Mouse (Mus musculus) cerebellum, postnatal 10 days (tissue): Measurements from ENCODE around the gene Pkd2.
"Not testable (repeated sequence)": the region's sequence is repeated elsewhere in the genome, so short reads cannot be mapped to it uniquely, and the experiment has no call there.

Source experiments
- DNase-seq, 2 experiments: peaks; one replicate each; pipeline ENCODE4 v3.0.0; 2021; ENCODE audit warnings: mixed read lengths in 2 of 2

Pkd2 gene

DNA sequence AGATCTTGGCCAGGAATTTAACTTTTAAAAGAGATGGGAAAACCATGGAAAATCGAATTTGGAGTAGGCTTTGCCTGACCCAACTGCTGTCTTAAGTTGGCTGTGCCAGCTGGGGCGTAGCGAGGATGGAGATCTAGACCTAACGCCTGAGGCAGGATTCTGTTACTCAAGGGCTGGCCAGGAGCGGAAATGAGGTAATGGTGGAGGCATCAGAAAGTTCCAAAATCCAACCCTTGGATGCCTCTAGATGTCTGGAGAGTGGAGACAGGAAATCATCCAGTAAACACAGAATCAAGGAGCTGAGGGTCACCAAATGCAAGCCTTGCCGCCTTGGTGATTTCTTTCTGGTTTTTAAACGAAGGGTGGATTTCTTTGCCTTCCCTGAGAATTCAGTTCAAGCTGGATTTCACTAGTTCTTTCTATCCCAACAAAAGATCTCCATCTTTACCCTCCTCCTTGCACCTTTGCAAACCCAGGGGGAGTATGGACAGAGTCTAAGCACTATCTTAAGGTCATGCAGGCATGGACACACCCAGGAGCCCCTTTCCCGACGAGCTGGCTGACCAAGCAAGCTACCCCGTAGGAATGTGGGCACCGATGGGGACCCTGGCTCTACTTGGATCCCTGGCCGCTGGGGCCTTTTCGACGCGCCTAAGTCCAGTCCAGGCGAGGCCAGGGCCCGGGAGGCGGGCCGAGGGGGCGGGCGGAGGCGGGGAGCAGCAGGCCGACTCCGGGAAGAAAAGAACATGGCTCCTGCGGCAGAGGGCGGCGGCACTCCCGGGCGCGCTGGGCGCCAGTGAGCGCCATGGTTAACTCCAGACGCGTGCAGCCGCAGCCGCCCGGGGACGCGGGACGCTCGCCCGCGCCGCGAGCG lies at the start of gene Pkd2:
Gene Pkd2 (plus strand): TSS at position 619 of the 874 bp plus-strand sequence.
- peak; percentile 86 to 90 for DNase-seq

DNA sequence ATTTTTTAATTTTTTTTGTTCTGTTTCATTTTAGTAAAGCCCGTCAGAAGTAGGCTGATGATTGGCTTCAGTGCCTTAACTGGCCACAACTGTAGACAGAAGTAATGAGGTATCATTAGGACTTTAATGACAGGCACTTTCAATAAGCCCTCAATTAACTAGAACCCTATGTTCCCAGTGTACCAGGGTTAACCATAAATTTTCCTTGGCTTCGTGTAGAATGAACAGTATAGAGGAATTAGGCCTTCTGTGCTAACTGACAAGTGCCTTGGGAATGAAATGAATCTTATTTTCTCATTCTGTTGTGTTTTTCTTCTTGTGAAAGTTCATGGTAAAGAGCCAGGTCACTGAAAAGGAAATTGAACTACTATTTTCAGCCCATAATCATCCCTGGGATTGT lies 43.3 kb upstream of the Pkd2 start:
- DNase-seq = no peak

DNA sequence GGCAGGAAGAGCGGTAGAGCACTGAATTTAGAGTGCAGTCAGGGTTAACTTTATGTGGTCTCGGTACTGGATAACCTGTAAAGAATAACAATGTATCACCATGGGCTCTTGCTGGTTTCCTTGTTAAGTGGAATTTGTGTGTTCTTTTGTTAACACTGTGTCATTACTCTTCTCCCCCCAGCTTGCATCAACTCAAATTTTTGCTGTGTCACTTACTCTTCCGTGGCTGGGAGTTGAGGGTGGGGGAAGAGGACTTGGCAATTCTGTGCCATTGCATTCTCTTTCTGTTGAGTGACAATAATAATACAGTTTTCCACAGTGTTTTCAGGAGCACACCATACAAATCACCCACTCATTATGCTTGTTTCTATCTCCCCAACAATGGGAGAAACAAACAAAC lies 42.2 kb upstream of the Pkd2 start:
- DNase-seq = no peak

DNA sequence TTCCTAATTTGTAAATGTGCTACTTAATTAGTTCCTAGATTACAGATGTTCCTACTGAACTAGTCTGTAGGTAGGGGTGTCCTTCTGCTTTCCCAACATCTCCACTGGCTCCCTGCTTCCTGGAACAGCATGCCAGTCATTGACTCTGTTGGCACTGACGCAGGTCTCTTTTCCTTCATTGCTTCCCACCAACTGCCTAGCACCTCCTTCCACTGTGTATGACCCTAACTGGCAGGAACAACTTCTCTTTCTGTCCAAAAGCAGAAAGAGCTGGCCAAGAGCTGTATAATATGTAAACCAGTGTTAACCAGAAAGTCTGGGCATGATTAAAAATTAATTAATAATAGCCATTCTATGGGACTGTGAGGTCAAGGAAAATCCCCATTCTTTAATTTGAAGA lies 41.5 kb upstream of the Pkd2 start:
- no peak for DNase-seq

DNA sequence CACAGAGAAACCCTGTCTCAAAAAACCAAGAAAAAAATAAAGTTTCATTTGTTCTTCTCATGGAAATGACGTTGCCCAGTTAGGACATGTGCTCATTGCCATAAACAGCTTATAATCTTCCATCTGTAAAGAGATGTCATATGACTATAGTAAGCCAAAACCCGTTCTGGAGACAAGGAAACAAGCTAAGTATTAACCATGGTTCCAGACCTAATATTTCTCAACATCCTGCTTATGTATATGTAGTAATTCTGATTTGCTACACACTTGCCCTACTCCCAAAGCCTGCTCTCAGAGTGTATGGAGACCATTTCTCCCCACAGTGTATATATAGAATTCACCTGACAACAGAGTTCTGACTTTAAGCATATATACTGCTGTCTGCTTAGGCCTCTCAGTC lies 37.2 kb upstream of the Pkd2 start:
- no peak for DNase-seq

DNA sequence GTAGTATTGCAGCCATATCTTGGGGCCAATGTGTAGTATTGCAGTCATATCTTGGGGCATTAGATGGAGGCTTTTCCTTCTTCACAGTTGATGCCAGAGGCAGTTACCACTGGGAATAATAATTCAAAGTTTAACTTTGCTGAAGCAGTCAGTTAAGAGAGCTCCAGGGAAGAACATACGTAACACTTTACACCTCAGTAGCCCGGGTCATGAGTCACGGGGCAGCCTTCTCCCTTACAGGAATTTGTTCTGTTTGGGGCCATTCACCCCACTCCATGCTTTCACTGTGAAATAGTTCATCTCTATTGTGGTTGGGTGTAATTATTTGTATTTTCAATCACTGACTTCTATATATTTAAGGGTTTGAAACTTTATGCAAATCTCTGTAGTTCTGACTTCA lies 35.4 kb upstream of the Pkd2 start:
- DNase-seq = no peak

DNA sequence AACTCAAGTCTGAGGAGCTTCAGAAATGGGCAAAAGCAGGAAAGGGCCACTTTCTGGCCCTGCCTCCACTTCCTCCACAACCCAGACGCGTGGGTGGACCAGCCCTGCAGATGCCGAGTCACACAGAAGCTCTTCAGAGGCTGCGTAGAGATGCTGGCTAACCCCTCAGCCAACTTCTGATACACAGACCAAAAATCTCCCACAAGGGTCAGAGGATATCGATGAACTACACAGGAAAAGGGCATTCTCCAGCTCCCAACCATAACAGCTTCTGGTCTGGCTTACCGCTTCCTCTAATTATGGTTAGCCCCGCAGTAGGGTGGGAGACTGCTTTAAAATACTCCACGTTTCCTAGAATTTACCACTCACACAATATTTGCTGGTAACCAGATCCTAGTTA lies 33.3 kb upstream of the Pkd2 start:
- no peak for DNase-seq

DNA sequence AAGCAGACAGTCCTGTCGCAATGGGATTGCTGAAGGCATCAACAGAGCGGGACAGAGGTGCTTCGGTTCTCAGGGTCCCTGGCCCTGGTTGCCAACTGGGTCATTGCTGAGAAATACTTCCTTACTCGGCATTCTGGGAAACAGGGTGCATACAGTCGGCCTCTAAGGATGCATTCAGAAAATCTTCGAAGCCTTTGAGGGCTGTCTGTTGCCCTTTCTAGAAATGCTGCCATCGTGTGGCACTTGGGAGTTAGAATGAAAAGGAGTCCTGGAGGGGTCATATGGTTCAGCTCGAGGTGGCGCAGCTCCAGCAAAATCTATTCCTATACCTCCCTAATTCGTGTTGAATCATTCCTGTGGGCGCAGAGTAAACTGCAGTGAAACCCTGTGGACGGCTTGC lies 26.4 kb upstream of the Pkd2 start:
- peak; percentile 50 to 53 for DNase-seq

DNA sequence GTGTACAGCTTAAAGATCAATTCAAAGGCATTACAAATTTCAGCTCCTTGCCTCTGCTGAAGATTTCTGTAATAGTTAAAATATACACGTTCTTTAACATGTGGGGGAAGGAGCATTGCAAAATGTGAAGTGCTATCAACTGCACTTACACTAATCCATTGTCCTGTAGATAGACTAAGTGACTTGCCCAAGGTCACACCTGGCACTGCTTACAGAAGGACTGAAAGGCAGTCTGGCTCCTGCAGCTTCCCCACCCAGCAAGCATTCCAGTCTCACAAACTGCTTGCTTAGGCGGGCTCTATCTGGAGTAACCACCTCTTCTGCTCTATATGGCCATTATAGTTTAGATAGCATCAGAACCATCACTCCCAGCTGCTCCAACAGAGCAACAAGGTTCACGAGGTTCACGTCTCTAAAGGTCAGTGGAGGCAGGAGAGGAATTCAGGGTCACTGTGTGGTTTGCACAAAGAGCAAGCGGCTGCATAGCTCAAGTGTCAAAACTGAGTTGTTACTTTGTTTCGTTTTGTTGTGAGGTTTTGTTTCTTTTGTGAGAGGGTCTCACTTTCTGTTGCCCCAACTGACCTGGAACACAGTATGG lies 25.2 kb upstream of the Pkd2 start:
- DNase-seq = no peak

DNA sequence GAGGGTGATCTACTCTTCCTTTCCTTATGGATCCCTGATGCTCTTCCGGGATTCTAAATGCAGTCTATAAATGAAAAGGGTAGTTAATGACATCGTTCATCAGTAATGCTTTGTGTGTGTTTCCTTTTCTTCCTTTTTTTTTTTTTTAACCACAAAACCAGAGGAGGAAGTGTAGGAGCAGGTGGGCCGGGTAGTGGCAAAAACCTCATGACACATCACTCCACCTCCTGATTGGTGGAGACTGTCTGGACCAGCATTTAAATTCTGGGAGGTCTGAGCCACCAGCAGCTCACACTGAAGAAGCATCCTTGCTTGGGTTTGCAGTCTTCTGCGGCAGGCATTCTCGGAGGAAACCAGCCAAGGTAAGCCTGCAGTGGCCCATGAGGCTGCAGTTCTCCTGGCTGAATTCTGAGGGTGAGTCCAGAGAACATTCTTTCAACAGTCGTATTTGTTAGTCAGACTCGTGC lies 24.4 kb upstream of the Pkd2 start, which contains the start of gene Spp1:
Gene Spp1 (plus strand): TSS at position 284 of the 467 bp plus-strand sequence.
- no peak for DNase-seq

DNA sequence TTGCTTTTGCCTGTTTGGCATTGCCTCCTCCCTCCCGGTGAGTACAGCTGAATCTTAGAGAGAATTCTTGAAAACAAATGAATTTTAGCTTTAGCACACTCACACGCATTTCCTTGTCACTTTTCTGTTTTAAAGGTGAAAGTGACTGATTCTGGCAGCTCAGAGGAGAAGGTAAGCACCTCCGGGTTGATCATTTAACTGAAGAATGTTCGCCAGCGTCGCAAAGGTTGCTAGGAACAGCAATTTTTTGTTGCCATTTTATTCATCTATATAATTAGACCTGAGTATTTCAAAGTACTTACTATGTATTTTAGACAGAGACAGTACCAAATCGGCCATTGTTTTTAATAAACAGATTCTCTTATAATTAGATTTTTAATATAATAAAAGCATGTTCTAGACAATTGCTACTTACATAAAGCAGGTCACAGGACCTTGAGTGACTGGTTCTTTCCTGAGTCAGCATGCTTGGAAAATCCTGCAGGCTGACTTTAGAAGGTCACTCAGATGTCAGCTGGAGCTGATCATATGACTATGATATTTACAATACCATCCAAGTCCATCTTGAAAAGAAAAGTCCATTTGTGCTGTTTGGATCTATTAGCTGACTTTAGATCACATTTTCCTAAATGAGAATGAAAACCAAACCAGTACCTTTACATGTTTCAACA lies 22.7 kb upstream of the Pkd2 start:
- DNase-seq = no peak

DNA sequence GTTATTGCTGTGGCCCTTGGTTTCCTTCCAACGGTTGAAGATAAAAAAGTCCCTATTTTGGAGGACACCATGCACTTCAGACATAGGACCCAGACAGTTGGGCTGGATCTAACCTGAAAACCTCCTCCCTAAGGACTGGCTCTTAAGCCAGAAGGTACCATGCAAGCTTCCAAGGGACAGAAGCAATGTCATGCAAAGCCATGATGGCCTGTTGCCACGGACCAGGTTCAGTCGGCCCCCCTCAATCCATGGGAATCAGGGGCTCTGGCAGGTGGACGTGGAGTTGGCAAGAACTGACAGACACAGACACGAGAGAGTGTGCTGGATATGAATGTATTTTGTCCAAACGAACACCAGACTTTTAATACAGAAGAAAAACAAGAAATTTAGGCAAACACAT lies 16.9 kb upstream of the Pkd2 start:
- DNase-seq = peak in 1 of 2 experiments; percentile 22

DNA sequence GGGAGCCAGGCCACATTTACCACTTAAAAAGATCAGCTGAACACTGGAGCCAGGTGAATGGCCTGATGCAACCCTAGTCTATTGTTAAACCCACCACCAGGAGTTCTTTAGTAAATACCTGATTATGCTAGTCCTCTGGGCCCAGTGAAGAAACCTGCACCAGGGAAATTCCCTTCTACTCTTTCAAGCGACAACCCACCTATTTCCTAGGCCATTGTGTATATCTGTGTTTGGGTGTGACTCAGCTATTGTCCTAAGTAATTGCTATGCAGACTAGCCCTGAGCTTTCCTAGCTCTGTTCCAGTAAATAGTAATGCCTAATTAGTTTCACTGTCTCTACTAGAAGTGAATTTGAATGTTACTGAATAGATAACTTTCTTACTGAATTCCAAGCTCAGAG lies 16.4 kb upstream of the Pkd2 start:
- DNase-seq = no peak

DNA sequence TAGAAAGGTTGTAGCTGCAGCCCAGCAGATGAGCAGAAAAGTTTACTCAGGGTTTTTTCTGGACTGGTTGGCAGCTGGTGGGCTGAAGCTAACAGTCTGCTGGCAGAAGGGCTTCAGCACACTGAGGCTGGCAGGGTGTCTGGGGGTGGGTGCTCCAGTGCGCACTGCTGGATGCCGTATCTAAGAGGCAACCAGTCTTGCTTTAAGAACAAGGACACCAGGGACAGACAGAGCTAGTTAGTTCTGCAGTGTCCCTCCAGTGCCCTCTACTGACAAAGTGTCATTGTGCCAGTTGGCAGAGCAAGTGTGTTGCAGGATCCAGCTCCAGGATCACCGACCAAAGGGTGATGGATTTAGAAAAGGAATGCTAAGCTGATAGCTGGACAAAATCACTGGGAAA lies 13.1 kb upstream of the Pkd2 start:
- DNase-seq = peak; percentile 83 to 85

DNA sequence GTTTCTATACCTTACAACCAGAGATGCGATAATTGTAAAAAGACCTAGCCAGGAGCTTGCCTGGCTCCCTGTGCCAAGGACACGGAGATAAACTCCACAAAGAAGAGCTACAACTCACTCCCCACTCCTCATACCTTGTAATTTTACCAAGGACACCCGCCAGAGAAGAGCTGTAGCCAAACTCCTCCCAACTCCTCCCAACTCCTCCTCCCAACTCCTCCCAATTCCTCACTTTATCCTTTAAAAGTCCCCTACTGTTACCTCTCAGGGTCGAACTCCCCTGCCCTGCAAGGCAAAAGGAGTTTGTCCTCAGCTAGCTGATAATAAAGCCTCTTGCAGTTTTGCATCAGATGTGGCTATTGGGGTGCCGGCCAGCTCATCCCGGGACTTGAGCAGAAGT lies 10.9 kb upstream of the Pkd2 start:
- DNase-seq = not testable (repeated sequence)

DNA sequence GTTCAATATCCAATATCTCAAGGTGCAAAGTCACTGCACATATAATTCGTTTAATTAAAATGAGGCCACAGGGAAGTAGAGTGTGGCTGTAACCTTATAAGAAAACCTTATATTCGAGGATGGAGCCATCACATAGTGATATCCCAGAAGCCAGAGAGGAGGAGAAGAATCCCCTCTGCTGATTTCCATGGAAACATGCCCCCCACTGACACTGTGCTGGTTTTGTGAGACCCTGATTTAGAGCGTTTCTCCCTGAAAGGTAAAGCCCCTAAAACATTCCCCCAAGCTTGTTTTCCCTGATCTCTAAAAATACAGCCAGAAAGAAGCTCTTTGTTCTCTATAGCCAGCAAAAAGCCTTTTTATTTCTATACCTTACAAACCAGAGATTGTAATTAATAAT lies 9.8 kb upstream of the Pkd2 start:
- peak; percentile 51 to 62 for DNase-seq

DNA sequence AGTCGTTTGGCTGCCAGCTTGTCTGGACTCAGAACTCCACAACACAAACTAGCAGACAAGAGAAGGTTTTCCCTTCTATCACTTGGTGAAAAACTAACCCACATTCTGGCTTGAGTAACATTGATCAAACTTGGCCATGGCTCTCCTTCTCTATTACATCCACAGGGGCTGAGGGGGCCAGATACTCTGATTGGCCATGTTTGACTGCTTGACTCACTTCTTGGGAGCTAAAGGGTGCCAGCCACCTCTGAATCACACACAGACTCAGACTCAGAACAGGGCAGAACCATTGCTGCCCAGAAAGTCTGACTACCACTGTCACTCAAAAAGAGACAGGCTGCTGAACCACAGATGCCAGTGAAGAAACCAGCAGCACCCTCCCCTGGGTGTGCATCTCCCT lies 6.2 kb upstream of the Pkd2 start:
- DNase-seq = no peak

DNA sequence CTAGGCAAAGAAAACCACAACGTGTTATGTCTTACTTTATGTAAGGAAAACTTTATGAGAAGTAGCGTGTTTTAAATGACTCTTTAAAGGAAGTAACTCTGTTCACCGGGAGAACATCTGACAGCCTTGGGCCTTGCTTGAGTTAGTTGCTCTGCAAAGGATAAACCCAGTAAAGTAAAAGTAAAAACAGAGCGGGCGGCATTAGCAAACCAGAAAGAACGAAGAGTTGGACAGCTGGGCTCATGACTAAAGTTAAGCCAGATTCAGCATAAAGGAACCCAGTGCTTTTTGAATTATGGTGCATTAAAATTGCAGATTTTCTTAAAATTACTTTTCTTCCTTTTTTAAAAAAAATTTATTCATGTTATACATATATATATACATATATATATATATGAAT lies 4.7 kb upstream of the Pkd2 start:
- DNase-seq = no peak

DNA sequence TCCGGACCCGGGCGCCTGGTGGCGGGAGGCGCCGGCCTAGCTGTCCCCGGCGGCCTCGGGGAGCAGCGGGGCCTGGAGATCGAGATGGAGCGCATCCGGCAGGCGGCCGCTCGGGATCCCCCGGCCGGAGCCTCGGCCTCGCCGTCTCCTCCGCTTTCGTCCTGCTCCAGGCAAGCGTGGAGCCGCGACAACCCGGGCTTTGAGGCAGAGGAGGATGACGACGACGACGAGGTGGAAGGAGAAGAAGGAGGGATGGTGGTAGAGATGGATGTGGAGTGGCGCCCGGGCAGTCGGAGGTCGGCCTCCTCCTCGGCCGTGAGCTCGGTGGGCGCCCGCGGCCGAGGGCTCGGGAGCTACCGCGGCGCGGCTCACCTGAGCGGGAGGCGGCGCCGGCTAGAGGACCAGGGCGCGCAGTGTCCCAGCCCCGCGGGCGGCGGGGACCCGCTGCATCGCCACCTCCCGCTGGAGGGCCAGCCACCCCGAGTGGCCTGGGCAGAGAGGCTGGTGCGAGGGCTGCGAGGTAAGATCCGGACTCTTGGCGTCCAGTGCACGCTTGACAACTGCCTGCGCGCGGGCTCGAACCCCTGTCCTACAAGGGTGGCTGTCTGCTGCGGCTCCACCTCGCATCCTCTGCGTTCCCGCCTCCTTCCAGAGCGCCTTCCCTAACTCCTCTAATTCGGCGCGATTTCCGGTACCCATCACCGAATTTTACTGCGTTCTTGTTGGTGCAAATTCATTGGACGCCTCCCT lies 631 bp downstream of the Pkd2 start:
- DNase-seq = peak; percentile 82 to 83

DNA sequence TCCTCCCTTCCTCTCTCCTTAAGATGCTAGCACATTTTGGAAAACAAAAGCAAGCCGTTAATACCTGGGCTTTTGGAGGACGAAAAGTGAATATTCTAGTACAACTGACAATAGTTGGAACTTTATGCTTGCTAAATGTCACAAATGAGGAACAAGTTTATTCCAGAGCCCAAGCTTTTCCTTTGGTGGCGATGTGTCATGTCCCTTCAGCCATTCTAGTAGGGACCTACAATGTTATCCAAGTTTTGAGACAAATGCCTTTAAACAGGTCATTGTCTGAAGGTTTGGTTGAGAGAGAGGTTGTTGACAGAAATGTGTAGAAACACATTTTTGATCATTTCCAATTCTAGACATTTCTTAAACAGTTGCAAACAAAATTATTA lies 1.2 kb downstream of the Pkd2 start:
- DNase-seq = no peak

DNA sequence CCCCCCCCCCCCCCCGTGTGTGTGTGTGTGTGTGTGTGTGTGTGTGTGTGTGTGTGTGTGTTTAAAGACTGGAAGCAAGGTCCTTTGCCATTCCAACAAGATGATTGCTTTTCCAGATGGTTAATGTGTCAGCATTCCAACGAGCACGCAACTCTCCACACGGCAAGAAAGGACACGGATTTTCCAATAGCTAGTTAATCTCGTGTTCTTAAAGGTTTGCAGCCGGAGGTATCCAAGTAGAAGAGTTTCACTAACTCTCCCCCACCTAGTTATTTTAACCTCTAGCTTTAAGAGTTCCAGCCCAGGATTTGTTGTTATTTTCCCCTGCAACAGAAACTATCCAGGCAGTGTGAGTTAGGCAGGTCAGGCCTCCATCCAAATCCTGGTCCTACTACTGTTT lies 1.6 kb downstream of the Pkd2 start:
- DNase-seq = peak in 1 of 2 experiments; percentile 16

DNA sequence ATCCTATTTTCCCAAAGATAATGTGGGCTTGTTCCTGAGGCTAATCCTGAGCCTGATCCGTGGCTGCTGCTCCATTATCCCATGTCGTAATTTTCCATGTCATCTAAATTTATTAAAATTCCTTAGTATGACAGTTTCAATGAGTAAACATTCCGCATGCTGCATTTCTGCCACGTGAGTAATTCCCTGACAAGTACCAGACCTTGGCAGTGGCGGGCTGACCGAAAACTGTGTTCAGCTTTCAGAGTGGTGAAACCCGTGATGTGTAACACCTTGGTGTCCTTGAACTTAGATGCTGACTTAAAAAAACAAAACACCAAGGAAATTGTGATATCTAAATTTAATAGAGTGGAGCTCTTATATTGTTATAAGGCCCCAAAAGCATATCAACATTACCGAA lies 6.0 kb downstream of the Pkd2 start:
- no peak for DNase-seq

DNA sequence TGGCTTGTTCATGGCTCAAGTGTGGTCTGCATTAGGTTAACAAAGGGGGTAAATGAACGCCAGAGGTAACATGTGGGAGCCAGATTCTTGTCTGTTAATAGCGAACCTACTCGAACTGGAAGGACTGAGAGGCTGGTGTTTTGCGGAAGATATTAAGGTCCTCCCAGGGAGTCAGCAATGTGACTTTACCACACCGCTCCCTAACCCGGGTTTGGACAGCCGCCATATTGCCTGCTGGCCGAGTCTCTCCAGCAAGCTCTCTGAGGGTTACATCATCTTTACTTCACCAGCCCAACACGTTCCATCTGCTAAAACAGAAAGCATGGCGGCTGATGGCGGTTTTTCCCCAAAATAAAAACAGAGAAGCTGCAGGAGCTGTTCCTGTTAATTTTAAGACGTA lies 6.5 kb downstream of the Pkd2 start:
- peak; percentile 69 to 73 for DNase-seq
